Mouse (Mus musculus) megakaryocyte-erythroid progenitor cell, adult 5-6 weeks (primary cell): Measurements from ENCODE around the gene Spaca4. TPM values are rescaled to one million over a fixed set of nuclear protein-coding genes. Genes with fewer than 3 reads are reported as not detected.

ENCODE experiments used
- ATAC-seq: replicated peaks from 2 replicates; pipeline ENCODE4 v1.8.0; 2016; ENCODE audit warnings: mild to moderate bottlenecking, inconsistent platforms; ENCODE audit not compliant: severe bottlenecking, poor library complexity, low FRiP score, low TSS enrichment
- total RNA-seq, 2 experiments: library from RNA; stranded (forward) in 1 of 2; stranded (reverse) in 1 of 2; fragments of 200-1000, 215-1000 nt in 1 of 2; fragments of >200 nt in 1 of 2; fragmentation: Nextera tagmentation in 1 of 2; gene quantifications; 2 replicates each; pipeline ENCODE4 v1.2.3; 2014 to 2017

The Spaca4 gene
- total RNA-seq (2014; fragmentation: Nextera tagmentation) (not detected in 2 replicates), total RNA-seq (2017) (not detected in 2 replicates)

DNA sequence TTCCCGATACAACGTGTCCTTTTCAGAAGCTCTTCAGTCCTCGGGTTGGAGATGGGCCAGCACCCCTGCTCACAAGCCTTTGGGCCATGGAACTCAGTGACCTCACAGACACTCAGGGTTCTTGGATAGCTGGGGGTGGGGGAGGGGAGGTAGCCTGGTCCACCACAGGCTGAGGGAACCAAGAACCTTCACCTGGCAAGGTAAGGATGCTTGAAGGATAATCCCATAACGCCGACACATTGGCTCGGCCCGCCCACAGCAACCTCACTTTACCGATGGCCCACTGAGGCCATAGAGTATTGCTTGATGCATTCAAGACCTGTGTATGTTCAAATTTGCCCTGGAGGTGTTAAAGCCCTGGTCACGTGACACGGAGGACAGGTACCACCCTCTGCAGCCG is at the start of gene Spaca4:
Gene Spaca4, minus strand, starts transcription at position 101 of the 400 bp plus-strand sequence.
- ATAC-seq, result no peak

DNA sequence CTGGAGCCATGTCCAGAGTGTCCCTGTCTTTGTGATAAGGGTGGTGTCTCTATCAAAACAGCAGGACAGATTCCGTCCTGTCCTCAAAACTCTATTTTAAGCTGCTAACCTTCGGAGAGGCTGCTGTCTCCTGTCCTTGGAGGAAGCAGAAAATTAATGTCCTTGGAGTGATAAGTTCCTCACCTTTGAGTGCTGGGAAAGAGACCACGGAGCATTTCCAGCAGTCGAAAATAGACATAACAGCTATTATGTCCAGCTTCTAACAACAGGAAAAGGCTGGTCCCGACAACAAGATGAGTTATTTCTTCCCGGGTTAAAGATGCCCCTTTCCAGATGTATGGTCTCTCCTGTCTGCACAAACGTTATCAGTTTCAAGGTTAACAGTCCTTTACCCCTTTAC is 49.6 kb upstream of the Spaca4 start:
- ATAC-seq, result no peak

- no peak for ATAC-seq
Measured at GRCm38 (mm10) chr7:45771101-45771500, 45.5 kb upstream of the Spaca4 start.

GRCm38 (mm10) chr7:45770427-45771082 is 44.9 kb upstream of the Spaca4 start:
- no peak for ATAC-seq

GRCm38 (mm10) chr7:45767500-45767899 is 41.9 kb upstream of the Spaca4 start:
- no peak for ATAC-seq

DNA sequence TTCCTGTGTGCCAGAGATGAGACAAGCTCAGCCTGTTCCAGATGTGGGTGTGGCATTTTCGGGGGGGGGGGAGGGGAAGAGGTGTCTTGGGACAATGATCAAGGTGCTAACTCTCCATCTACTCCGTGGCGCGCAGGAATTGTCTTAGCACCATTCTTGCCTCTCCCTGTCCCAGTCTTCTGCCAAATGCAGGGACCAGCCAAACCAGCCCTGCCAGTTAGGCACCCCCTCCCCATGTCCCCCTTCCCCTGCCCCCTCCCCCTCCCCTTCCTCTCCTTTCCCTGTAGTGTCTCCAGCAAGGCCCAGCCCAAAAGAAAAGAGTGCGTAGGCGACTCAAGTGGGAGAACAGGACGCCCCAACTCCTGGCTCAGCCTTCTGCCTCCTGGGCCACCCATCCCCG is 41.2 kb upstream of the Spaca4 start:
- no peak for ATAC-seq

DNA sequence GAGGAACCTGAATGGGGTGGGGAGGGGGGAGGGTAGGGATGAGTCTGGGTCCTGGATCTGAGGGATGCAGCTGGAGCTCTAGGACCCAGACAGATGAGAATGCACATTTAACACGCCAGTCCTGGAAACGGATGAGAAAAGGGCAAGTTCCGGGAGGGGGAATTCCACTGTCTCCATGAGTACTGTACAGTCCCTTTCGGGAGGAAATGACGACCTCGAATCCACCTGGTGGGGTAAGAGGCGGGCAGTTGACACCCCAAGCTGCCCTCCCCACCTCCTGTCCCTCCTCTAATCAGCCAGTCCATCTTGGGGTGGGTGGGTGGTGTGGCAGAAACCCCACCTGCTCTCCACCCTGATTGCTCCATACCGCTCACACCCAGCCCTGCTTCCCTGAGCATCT is 40.4 kb upstream of the Spaca4 start:
- no peak for ATAC-seq

DNA sequence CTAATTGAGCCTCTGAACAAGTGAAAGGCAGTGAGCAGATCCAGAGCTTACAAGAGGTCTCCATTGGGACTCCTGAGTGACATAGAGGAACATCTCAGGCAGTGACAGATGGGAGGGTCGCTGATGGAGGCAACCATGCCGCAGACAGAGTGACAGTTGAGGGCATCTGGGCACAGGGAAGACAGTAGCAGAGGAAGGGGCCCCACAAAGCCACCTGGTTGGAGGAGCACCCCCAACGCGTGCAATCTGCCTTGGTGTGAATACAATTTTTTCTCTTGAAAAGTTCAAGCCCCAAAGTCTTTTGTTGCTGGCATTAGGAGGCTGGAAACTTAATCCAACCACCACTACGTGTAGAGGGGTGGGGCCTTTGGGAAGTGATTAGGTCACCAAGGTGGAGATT is 34.5 kb upstream of the Spaca4 start:
- ATAC-seq, result no peak

GRCm38 (mm10) chr7:45759400-45759799 is 33.8 kb upstream of the Spaca4 start:
- ATAC-seq, result no peak

DNA sequence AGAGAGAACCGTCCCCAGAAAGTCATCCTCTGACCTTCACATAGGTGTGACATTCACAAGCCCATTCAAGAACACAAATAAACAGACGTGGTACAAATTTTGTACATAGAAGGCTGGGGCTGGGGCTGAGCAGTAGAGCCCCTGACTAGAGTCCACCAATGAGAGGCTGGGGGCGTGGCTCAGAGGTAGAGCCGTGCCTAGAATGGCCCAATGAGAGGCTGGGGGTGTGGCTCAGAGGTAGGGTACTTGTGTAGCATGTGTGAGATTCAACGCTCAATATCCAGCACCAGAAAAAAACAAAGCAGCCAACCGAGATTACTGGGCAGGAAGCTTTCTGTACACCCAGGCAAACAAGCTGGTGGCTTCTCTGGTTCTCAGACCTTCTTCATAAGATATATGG is 30.1 kb upstream of the Spaca4 start:
- ATAC-seq, result no peak

DNA sequence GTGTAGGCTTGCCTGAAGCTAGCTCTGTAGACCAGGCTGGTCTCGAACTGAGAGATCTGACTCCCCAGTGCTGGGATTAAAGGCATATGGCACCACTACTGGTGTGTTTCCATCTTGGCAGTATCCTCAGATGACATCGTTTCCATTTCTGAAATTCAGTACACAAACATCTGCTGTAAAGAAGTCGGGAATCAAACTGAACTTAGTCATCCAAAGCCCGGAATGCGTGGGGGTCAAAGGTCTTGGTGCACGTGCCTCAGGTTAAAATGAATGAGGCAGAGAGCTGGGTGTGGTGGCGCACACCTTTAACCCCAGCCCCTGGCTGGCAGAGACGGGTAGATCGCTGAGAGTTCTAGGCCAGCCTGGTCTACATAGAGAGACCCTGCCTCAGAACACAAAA is 24.5 kb upstream of the Spaca4 start:
- ATAC-seq, result no peak

DNA sequence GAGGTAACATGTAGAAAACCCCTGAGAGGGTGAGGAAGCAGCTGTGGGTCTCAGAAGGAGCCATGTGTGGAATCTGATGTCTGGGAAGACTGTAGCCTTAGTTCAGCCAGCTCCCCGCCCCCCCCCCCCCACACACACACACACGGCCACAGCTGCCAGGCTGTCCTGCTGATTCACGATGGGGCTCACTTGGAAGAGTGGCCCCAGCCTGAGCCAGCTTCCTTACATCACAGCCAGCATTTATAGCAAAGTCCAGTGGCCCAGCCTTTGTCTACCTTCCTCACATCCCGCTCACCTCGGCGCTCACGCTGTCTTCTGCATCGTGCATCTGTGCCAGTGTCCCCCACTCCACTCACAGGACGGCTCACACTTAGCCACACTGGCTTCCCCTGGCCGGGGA is 23.8 kb upstream of the Spaca4 start:
- ATAC-seq, result no peak

GRCm38 (mm10) chr7:45748110-45748509 is 22.5 kb upstream of the Spaca4 start:
- no peak for ATAC-seq

- ATAC-seq, result no peak
Measured at GRCm38 (mm10) chr7:45747450-45747849, 21.8 kb upstream of the Spaca4 start.

- no peak for ATAC-seq
Measured at GRCm38 (mm10) chr7:45746518-45746917, 20.9 kb upstream of the Spaca4 start.

- no peak for ATAC-seq
Measured at GRCm38 (mm10) chr7:45744387-45744786, 18.8 kb upstream of the Spaca4 start.

- no peak for ATAC-seq
Measured at GRCm38 (mm10) chr7:45742338-45742737, 16.7 kb upstream of the Spaca4 start.

DNA sequence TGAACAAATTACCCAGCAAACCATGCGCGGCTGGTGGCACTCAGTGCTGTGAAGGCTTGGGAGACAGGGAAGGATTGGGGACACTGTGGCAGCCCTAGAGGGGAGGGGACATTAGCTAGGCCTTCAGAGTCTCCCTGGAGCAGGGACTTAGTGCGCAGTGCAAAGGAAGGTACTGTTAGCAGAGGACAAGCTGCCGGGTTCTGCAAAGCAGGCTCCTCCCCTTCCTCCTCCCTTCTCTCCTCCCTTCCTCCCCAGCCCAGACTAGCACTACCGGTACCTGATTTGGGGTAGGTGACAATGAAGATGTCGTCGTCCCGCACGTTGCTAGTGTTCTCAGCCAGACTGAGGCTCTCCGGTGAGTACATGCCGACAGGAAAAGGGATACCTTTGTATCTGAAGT is 16.2 kb upstream of the Spaca4 start:
- ATAC-seq, result peak; percentile 75

- ATAC-seq, result no peak
Measured at GRCm38 (mm10) chr7:45741308-45741707, 15.7 kb upstream of the Spaca4 start.

GRCm38 (mm10) chr7:45739820-45740219 is 14.2 kb upstream of the Spaca4 start:
- no peak for ATAC-seq

GRCm38 (mm10) chr7:45739162-45739763 is 13.7 kb upstream of the Spaca4 start:
- ATAC-seq, result peak; percentile 76
